Mouse (Mus musculus) spleen, postnatal 10 days (tissue): ENCODE measurements around the gene Abcc4.

Experiments used
- DNase-seq, 2 experiments: peaks; one replicate each; pipeline ENCODE4 v3.0.0; 2021 to 2022; ENCODE audit warnings: low spot score in 2 of 2

Abcc4 gene

DNA sequence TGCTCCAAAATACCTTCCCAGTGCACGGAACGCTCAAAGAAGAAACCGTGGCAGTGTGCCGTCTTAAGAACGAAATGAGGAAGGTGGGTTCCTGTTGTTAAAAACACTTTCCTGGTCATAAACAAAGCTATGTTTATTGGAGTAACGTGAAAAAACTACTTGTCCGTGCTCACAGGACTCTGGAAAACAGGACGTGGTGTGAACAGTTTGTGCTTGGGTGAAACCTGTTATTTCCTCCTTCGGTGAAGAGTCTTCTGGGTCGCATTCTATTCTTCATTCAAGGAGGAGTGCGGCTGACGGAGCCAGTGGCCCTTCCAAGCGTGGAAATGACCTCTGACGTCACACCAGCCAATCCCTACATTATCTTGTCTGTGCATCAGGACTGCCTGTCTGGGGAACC lies 198.2 kb downstream of the Abcc4 start:
- DNase-seq, result no peak

- no peak for DNase-seq
Observed at GRCm38 (mm10) chr14:118506591-118507146, 199.3 kb downstream of the Abcc4 start.

DNA sequence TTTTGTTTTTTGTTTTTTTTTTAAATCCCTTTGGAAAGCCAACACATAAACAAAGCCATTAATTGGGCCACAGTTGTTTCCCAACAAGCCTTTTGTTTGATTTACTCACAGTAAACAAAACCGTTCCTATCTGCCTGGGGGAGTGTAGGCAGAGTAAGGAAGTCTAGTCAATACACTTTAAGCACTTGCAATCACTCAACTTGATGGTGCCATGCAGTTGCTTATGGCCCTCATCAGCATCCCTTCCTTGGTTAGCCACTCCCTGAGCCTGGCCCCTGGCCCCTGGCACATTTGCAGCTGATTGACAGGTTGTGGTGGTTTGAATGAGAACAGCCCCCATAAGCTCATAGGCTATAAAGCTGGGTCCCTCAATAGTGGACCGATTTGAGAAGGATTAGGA lies 209.3 kb downstream of the Abcc4 start:
- DNase-seq, result no peak

DNA sequence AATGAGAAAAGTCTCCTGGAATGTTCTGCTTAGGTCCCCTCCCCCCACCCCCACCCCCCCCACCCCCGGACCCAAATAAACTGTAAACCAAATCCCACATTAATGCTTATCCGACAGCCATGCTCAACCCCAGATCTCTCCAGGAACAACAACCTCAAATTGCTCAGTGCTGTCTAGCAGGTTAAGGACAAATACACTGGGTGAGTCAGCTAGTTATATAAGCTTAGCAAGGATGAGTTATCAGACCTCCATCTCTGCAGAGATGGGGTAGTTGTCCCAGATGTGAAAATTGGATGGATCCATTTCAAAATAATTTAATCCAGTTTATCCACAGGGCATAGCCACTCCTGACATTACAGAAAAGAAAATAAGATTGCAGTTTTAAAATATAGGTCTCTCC lies 210.6 kb downstream of the Abcc4 start:
- no peak for DNase-seq

GRCm38 (mm10) chr14:118491708-118492107 lies 214.3 kb downstream of the Abcc4 start:
- no peak for DNase-seq

DNA sequence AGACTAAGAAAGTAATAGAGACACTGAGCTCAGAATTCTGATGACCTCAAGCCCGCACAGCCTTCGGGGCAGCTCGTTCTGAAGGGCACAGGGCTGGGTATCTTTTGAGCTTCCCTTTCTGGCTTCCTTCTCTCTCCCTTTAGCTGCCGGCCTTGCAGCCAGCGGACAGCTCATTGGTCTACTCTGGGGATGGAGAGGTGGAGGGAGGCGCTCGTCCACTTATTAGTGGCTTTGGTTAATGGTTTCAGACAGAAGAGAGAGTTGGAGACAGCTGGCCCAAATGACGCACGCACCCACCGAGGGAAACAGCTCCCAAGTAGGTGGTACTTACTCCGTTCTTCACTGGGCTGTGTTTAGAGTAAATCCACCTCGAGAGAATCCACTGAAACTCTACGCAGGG lies 214.7 kb downstream of the Abcc4 start:
- DNase-seq, result no peak

GRCm38 (mm10) chr14:118490525-118490924 lies 215.5 kb downstream of the Abcc4 start:
- no peak for DNase-seq

- no peak for DNase-seq
Observed at GRCm38 (mm10) chr14:118486349-118486748, 219.7 kb downstream of the Abcc4 start.

DNA sequence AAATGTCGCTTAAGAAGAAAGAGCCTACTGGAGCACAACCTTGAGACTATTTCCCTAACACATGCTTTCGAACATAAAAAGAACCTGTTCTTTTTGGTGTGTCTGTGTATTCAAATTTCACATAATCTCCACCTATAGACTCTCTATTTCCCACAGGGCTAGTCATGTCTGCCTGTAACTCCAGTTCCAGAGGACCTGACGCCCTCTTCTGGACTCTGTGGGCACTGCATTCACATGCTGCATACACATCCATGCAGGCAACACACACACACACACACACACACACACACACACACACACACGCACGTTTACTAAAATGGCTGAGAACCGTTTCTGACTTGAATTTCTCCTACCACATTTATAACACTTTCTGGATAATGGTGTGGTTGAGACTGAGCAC lies 220.4 kb downstream of the Abcc4 start:
- DNase-seq, result no peak

GRCm38 (mm10) chr14:118482320-118482719 lies 223.7 kb downstream of the Abcc4 start:
- DNase-seq, result no peak

- no peak for DNase-seq
Observed at GRCm38 (mm10) chr14:118481779-118482178, 224.2 kb downstream of the Abcc4 start.

- DNase-seq, result no peak
Observed at GRCm38 (mm10) chr14:118476329-118476728, 229.7 kb downstream of the Abcc4 start.

- no peak for DNase-seq
Observed at GRCm38 (mm10) chr14:118475100-118475454, 230.9 kb downstream of the Abcc4 start.

DNA sequence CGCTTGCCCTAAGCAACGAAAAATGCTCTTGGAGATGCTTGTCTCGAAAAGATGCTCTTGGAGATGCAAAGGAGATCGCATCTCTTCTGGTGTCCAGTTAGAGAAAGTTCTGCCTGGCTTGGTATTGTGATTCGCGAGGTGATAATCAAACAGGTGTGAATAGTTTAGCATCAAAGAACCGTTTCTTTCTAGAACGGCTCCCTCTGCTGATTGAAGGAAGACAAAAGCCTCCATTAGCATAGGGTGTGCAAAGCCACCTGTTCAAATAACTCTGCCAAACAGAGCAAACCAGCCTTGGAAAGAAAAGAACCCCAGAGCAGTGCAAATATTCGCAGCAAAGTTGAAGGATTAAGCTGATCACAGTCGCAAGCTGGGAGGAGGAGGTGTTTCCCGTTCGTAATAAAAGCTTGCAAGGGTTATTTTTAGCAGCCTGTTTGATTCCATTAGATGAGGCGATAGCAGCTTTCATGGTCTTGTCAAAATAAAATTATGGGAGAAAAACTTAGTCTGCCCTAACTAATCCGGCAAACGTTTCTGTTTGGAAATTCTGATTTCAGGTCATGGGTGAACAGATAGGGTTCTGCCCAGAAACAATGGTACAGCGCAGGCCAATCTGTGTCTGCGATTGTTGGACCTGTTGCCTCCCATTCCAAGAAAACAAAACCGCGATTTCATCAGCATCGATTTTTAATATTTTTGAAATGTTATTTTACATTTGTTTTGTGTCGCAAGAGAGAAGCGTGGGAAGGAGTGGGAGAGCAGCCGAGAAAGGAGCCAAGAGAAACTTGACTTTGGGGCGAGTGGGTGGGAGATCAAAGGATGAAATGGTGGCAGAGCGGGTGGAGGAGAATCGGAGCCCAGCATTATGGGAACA lies 231.6 kb downstream of the Abcc4 start:
- DNase-seq, result no peak

DNA sequence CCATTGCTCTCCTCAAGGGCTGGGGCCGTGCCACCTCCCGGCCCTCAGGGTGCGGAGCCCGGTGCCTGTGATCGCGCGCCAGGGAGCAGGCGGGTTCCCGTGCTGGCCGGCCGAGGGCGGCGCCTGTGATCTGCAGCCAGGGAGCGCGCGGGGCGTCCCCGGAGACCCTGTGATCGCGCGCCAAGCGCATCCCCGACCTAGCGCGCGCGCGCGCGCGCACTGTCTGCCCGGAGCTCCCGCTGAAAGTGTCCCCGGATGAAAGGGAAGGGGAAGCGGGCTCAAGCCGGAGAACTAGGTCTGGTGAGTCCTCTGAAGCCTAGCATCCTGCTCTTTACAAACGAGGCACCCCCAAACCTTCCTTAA lies 232.2 kb downstream of the Abcc4 start:
- no peak for DNase-seq

DNA sequence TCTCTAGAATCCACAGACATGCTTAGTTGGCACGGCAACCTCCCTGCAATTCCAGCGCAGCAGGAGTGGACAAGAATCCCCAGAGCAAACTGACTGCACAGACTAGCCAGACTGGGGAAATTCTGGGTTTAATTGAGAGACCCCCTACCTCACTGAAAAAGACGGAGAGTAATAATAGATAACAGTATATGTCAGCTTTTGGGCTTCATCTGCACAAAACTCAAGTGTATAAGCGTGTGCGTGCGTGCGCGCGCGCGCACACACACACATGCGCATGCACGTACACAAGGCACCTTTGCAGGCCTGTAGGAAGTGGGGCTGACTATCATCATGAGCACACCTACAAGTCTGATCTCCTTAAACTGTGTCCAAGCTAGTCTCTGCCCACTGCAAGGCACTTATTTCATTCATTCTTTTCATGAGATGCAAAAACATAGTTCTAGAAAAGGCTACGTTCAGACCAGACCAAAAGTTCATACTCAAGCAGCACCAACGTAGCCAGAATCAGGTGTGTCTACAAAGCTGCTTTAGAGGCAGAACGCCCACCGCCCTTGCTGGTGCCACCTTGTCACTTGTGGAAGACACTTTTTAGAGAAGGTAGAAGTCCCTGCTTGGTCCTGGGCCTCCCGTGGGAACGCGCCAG lies 232.7 kb downstream of the Abcc4 start:
- no peak for DNase-seq

DNA sequence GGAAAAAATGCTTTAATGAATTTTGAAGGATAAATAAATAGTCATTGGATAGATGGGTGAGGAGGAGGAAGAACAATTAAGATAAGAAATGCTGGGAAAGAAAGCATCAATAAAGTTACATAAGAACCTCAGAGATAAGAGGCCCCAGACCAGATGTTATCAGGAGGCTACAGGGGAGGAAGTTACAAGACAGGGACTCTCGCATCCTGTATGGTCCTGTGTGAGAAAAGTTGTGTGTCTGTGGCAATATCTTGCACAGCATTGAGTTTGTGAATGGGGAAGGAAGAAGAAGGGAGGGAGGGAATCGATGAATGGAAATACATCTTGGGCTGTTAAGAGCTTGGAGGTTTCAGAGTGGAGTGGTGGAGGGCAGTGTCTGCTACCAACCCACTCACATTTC lies 240.7 kb downstream of the Abcc4 start:
- DNase-seq, result no peak

GRCm38 (mm10) chr14:118464401-118464800 lies 241.6 kb downstream of the Abcc4 start:
- no peak for DNase-seq

DNA sequence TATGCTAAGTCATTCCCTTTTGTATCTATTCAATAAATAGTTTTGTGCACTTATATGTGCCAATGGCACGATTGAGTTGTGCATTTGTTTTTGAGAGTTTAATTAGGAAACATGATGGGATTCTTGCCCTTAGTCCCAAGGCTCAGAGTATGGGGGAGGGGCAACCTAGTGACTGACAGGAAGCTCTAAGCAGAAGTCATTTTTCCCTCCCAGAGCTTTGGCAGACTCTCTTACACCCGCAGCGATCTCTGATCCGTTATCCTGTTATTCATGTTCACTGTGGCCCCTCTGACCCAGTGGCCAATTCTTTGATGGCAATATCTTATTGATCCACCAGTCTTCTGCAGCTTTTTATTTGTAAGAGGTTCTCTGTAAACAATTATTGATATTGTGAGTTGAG lies 253.4 kb downstream of the Abcc4 start:
- no peak for DNase-seq

DNA sequence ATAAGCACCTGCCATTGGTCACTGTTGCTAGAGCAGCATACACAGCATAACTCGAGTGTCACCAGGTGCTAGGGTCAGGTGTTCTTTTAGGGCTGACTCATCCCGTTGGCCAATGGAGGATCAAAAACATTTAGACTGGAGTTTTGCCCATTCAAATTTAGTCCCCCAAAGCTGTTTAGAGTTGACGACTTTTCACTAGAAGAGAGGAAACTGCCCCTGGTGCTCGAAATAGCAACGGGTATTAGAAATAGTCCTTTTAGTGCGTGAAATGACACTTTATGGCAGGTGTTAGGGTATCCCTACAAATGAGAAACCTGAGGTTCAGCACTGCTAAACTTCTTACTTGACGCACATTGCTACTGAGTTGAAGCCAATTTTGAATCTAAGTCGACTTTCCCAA lies 265.9 kb downstream of the Abcc4 start:
- no peak for DNase-seq

DNA sequence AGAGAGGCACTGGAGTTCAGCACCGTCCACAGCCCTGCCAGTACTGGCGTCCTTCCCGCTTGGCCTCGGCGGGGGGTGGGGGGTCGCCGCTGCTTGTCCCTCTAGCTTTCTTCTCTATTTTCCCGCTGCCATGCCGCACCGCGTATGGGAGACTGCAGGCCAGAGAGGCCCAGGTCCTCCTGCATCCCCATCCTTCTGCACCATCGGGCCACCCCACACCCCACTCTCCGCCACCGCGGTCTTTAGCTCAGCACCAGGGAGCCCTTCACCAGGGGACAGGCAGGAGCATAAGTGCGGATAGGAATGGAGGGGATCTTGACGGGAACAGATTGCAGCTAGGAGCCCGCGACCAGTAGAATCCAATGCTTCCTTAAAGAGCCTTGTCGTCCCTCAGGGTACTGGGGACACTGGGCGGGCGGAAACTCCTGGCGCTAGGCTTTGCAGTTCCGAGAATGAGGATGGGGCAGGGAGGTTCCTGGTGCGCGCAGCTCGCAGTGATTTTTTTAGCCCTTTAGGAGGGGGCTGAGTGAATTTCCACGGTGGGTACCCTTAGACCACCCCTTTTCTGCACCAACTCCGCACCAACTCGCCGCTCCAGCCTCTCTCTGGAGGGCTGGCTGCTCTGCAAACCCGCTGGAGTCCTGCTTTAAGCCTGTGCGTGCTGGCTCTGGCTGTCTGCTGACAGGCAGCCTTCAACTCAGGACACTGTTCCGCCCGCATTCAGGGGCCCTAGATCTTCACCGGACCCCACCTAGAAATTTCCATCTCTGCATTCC lies 268.7 kb downstream of the Abcc4 start:
- no peak for DNase-seq

- DNase-seq, result peak in 1 of 2 experiments; percentile 22
Observed at GRCm38 (mm10) chr14:118436791-118437155, 269.2 kb downstream of the Abcc4 start.
